Mouse (Mus musculus): ENCODE measurements at regions not wholly inside any gene's neighbourhood (a gene's known extent, or its start where the extent isn't known, plus 50 kb on each side); places are given as distances from the start of the nearest gene placed in this dataset.

DNA sequence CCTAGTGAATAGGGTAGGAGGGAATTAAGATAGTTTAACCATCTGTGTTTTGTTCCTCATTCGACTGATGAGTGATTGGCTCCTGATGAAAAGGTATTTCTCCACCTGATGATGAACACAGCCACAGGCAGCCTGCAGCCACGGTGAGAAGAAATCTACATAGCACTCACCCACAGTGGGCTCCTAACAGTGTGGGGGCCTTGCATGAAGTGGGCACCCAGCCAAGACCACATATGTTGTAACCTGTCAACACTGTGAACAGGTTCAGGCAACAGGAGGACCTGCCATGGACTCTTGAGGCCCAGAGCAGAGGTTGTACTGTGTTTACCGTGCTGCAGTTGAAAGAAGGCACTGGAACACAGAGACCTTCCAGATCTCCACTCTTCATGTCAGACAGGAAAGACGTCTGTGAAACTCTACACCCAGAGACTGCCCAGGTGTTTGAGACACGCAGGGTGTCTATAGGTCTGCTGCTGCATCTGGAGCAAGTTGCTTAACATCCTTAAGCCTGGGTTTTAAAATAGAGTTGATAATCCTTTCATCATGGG, 251.8 kb downstream of the Gm826 start:
- no peak for TF ChIP-seq CTCF (IDR thresholded peaks at IDR 0.05)
- no peak for TF ChIP-seq POLR2A (IDR thresholded peaks at IDR 0.05; ENCODE audit: insufficient read depth, low read depth, low read length)

Measured in heart, adult 2 months (tissue).